Mouse (Mus musculus) thymus, postnatal 36 days (tissue): ENCODE measurements at regions not wholly inside any gene's neighbourhood (a gene's known extent, or its start where the extent isn't known, plus 50 kb on each side); places are given as distances from the start of the nearest gene placed in this dataset.
"Not testable (repeated sequence)": the region's sequence is repeated elsewhere in the genome, so short reads cannot be mapped to it uniquely, and the experiment has no call there.

ENCODE experiments used
- DNase-seq, 2 experiments: peaks; one replicate each; pipeline ENCODE4 v3.0.0; 2022; ENCODE audit warnings: mixed read lengths in 2 of 2

DNA sequence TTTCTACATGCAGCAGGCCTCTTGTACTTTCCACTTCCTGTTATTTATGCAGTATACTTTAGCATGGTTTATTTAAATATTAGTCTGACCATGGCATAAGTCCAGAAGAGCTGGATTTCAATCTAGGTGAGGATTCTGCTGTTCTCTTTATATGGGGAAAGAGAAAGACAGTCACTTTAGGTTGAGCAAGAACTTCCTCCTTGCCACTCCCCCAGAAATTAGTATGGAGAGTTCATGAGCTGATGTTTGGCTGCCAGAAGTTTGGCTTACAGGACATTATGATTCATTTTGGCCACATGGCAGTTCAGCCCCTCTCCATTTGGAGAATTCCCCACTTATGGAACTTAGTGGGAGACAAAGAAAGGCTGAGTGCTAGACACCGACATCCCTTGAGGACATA is 130.8 kb downstream of the Arrdc3 start:
- no peak for DNase-seq

DNA sequence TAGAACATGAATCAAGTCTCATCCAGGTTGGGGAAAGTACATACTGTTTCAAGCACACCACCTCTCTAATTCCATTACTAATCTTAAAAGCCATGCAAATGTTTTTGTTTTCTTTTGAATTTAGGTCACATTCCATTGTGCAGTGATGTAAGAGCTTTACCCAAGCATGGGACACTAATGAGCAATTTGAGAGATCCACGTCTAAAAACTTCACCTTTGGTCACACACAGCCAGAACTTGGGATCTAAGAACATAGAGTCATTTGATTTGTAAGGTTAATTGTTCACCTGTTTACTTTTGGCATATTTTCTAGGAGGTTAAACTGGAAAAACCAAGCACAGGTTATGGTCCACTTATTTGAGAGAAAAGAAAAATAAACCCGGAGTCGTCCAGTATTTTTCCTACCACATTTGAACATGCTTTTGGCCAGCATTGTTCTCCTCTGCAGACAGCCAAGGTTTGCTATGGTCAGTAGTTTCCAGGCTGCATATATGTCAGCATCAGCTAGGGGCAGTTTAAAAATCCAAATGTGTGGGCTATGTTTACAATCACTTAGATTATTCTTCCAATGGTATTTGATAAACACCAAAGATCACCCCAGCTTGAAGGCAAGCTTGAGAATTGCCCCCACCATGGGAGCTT is 137.0 kb downstream of the Arrdc3 start:
- DNase-seq, result no peak

DNA sequence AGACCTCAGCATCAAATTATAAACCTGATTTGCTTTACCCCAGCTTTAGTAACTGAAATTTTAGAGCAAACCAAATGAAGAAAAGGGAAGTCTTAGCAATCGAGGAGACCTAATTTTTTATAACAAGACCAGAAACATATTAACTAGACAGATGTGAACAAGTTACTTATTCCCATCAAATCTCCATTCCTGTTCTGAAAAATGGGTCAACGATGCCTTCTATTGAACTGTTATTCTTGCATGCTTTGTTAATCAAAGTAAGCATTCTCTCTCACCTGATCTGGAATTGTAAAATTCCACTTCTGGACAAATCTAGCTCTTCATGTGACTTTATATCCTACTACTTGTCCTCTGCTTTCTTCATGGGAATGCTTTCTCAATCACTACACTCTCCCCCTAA is 137.6 kb downstream of the Arrdc3 start:
- DNase-seq, result no peak

DNA sequence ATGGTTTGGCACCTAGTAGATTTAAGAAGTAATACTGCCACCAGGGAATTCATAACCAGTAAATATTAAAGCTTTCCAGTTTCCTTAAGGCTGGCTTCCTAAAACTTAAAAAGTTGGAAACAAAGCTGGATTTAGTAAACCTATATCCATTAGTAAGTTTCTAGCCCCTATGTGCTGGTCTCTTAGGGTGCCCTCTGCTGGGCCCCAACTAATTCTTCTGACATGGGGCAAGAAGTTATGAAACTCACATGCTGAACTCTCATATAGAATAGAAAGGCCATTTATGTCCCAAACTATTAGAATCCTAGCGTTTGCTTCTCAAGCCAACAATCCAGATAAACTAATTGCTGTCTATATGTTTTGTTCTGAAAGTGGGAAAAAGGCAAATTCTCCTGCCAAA is 139.2 kb downstream of the Arrdc3 start:
- no peak for DNase-seq

DNA sequence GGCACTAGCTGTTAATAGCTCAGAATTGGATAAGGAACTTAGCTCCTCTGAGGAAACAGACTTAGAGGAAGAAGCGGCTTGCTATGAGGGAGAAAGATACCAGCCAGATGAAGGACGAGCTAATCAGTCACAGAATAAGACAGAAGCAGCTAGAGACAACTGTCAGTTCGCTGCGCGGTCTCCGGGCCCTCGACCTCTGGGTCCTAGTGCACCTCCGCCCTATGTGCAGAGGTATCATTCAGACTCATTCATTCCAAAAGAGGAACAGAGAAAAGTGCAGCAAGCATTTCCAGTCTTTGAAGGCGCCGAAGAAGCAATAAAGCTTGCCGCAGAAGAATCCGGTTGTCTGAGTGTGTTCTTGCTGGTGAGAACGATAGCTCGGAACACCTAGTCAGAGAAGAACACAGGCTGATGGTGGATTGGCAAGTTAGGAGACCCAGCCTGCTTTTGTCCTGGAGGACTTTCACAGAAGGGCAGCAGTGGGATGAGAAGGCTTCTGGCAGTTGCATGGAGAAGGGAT is 142.1 kb downstream of the Arrdc3 start:
- not testable (repeated sequence) for DNase-seq

DNA sequence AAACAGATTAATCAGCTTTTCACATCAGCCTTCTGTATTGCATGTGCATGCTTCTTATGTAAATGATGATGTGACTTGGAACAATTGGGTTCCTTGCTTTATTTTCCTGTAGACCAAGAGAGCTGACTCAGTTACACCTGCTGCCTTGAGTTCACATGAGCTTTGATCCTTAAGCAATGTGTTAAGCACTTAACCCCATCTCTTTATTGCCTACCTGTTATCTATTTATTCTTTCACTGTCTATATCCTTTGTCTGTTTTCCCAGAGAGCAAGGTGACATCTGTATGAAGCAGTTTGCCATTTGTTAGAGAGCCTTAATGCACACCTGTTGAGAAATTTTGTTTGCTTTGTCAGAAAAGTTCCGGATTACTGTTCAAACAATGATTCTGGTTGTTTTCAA is 154.1 kb downstream of the Arrdc3 start:
- no peak for DNase-seq

DNA sequence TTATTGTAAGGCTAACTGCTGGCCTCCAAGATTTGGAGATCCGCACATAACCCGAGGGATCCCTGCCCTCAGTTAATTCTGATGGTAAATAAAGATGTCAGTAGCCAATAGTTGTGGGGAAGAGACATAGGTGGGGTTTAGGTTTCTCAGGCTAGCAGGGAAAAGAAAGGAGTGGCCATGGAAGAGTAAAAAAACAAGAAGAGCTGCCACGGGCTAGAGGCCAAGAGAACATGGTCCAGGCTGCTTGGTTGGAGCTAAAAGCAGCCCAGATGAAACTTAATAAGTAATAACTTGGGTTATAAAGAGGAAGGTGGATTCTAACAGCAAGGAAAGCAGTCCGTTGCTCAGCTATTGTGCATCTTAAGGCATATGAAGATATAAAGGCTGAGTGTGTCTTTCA is 155.6 kb downstream of the Arrdc3 start:
- DNase-seq, result no peak

DNA sequence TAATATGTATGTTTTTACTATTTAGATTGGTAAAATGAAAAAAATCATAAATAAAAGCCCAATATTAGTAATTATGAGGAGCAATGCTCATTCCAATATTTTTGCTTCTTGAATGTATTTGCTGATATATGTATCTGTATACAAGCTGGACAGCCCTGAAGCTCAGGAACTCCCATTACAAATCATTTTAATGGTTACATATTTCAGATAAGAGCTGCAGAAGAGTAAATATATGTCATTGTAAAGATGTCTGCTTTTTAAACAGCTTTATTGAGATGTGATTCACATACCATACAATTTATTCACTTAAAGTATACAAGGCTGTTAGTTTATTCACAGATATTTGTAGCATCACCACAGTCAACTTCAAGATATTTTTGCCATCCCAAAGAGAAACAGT is 157.3 kb downstream of the Arrdc3 start:
- DNase-seq, result no peak

DNA sequence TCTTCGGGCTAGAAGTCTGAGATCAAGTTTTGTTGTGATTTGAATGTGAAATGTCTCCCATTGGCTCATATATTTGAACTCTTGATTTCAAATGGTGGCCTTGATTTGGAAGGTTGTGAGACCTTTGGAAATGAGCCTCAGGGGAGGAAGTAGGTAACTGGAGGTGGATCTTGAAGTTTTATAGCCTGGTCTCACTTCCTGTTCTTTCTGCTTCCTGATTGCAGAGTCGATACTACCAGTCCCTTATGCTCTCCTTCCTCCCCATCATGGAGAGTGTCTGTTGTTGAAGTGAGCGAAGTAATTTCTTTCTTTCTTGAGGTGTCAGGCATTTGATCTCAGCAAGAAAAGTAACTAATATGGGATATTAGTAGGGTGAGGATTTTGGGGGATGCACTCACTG is 158.5 kb downstream of the Arrdc3 start:
- DNase-seq, result no peak
